Mouse (Mus musculus) kidney, adult 10 weeks (tissue): ENCODE measurements around the gene Nat8f7. TPM values are rescaled to one million over a fixed set of nuclear protein-coding genes. Genes with fewer than 3 reads are reported as not detected.

Experiments
- polyA plus RNA-seq: library from polyadenylated mRNA; stranded (reverse); fragments of 350-450 nt; fragmentation: Illumina TruSeq; extraction: RNeasy Lipid Tissue Mini Kit (QIAGEN cat#74804); gene quantifications from one replicate; pipeline ENCODE4 v1.2.3, GENCODE M21; 2014; ENCODE audit warnings: low read depth, low replicate concordance

Nat8f7 gene
- 4.2 TPM for polyA plus RNA-seq

DNA sequence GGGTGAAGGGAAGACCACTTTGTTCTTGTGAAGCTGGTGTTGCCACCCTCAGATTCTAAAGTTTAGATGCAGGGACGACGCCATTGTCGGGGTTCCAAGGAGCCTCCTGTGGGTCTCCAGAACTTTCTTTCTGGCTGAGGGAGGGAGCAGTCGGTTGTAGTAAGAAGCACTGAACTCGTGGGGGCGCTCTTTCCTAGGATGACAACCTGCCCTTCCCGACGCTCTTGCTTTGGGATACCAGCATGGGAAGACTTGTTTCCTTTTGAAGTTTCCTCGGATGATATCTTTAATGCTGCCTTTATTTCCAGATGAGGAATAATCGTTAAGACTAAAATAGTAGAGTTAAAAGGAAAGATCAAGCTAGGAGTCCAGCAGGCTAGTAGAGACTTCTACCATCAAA lies at the start of gene Nat8f7:
Nat8f7 (minus strand) TSS at position 101 of the 400 bp plus-strand sequence.

Other genes starting within 250 kb of the Nat8f7 start
- not detected for gene Fbxo41, start 210.2 kb downstream of the Nat8f7 start, polyA plus RNA-seq
- gene Egr4, start 199.6 kb downstream of the Nat8f7 start, polyA plus RNA-seq: not detected
- 4.8 TPM for gene Alms1, start 125.7 kb downstream of the Nat8f7 start, polyA plus RNA-seq
- gene Nat8f3, start 52.5 kb upstream of the Nat8f7 start, polyA plus RNA-seq: 48.7 TPM
- 27.1 TPM for gene Nat8f6, start 107.7 kb upstream of the Nat8f7 start, polyA plus RNA-seq
- 4.9 TPM for gene Nat8f5, start 107.8 kb upstream of the Nat8f7 start, polyA plus RNA-seq
- 17.2 TPM for gene Nat8, start 118.9 kb upstream of the Nat8f7 start, polyA plus RNA-seq
- gene Nat8f2, start 156.0 kb upstream of the Nat8f7 start, polyA plus RNA-seq: 19.5 TPM
- 8.9 TPM for gene Nat8f4, start 191.7 kb upstream of the Nat8f7 start, polyA plus RNA-seq
- 305 TPM for gene Tprkb, start 198.7 kb upstream of the Nat8f7 start, polyA plus RNA-seq
- 35.5 TPM for gene Nat8f1, start 202.5 kb upstream of the Nat8f7 start, polyA plus RNA-seq
- gene Dusp11, start 248.5 kb upstream of the Nat8f7 start, polyA plus RNA-seq: 146 TPM